Mouse (Mus musculus) E14TG2a.4 (cell line): ENCODE results near the gene Dhps.
"Not testable (repeated sequence)": the region's sequence is repeated elsewhere in the genome, so short reads cannot be mapped to it uniquely, and the experiment has no call there.

Experiments used
- H3K27me3 ChIP-seq: 2 replicates; pipeline ENCODE4 v1.6.1; 2014; ENCODE audit warnings: low read length, control low read depth; ENCODE audit not compliant: insufficient read depth
- H3K36me3 ChIP-seq: 2 replicates; pipeline ENCODE4 v1.6.1; 2014; ENCODE audit warnings: low read length, control low read depth; ENCODE audit not compliant: insufficient read depth
- H3K4me1 ChIP-seq: replicated peaks from 2 replicates; pipeline ENCODE4 v1.6.1; 2014; ENCODE audit warnings: low read depth, low read length, control low read depth
- H3K4me3 ChIP-seq: replicated peaks from 2 replicates; pipeline ENCODE4 v1.5.1; 2014; ENCODE audit warnings: mild to moderate bottlenecking, low read length
- H3K9me3 ChIP-seq: 2 replicates; pipeline ENCODE4 v1.6.1; 2014; ENCODE audit warnings: low read length, control low read depth
- CTCF ChIP-seq: conservative IDR thresholded peaks from 2 replicates; pipeline ENCODE4 v1.5.1; 2014; ENCODE audit warnings: low read length
- NANOG ChIP-seq: IDR thresholded peaks from 2 replicates; pipeline ENCODE4 v1.6.1; 2014; ENCODE audit warnings: borderline replicate concordance, low read length, mixed read lengths
- POU5F1 ChIP-seq: IDR thresholded peaks from 2 replicates; pipeline ENCODE4 v1.6.1; 2014; ENCODE audit warnings: low read length, borderline replicate concordance

Dhps gene

GRCm38 (mm10) chr8:85096196-85096595, 24.6 kb downstream of the Dhps start:
- no peaks in the 10 kb centered on the region for H3K27me3 ChIP-seq
- H3K4me1 ChIP-seq = peaks cover 25% of the 10 kb centered on the region
- TF ChIP-seq NANOG (no peak), CTCF (no peak), POU5F1 (no peak)
- no peaks in the 10 kb centered on the region for H3K9me3 ChIP-seq
- H3K36me3 ChIP-seq = peaks cover 66% of the 10 kb centered on the region
- H3K4me3 ChIP-seq = peak overlapping the region; percentile 35; the same call in 1 of the 2 replicates

- Histone ChIP-seq H3K4me1 (peaks cover 19% of the 10 kb centered on the region), H3K27me3 (no peaks in the 10 kb centered on the region), H3K4me3 (peak overlapping the region; percentile 35; the same call in 1 of the 2 replicates), H3K9me3 (0 out of 2 replicates have a peak, but pooled peaks cover 3% of the 10 kb centered on the region), H3K36me3 (peaks cover 64% of the 10 kb centered on the region)
- TF ChIP-seq NANOG (no peak), CTCF (no peak), POU5F1 (no peak)
These were observed 25.3 kb downstream of the Dhps start for GRCm38 (mm10) chr8:85096850-85097249.

- H3K27me3 ChIP-seq = no peaks in the 10 kb centered on the region
- peaks cover 33% of the 10 kb centered on the region for H3K36me3 ChIP-seq
- 0 out of 2 replicates have a peak, but pooled peaks cover 3% of the 10 kb centered on the region for H3K9me3 ChIP-seq
- H3K4me1 ChIP-seq = peaks cover 17% of the 10 kb centered on the region
- TF ChIP-seq POU5F1 (no peak), NANOG (no peak), CTCF (no peak)
- no peak overlapping the region for H3K4me3 ChIP-seq
These were observed 28.6 kb downstream of the Dhps start for GRCm38 (mm10) chr8:85100076-85100665.

- Histone ChIP-seq H3K27me3 (no peaks in the 10 kb centered on the region), H3K9me3 (peaks cover 30% of the 10 kb centered on the region), H3K4me3 (no peak overlapping the region), H3K4me1 (peaks cover 5% of the 10 kb centered on the region), H3K36me3 (peaks cover 21% of the 10 kb centered on the region)
- TF ChIP-seq POU5F1 = no peak
- TF ChIP-seq CTCF = no peak
- no peak for TF ChIP-seq NANOG
These were observed 41.7 kb downstream of the Dhps start for GRCm38 (mm10) chr8:85113241-85113640.

GRCm38 (mm10) chr8:85115501-85115900, 43.9 kb downstream of the Dhps start:
- peaks cover 8% of the 10 kb centered on the region for H3K36me3 ChIP-seq
- TF ChIP-seq NANOG (no peak), CTCF (no peak), POU5F1 (no peak)

GRCm38 (mm10) chr8:85116984-85117383, 45.4 kb downstream of the Dhps start:
- Histone ChIP-seq H3K4me1 (peaks cover 15% of the 10 kb centered on the region), H3K36me3 (no peaks in the 10 kb centered on the region)
- TF ChIP-seq POU5F1 (no peak), CTCF (no peak), NANOG (no peak)

More at GRCm38 (mm10) chr8:85115501-85115900, 43.9 kb downstream of the Dhps start:
- Histone ChIP-seq H3K4me3 (no peak overlapping the region), H3K9me3 (peaks cover 10% of the 10 kb centered on the region), H3K27me3 (no peaks in the 10 kb centered on the region), H3K4me1 (peaks cover 15% of the 10 kb centered on the region)

GRCm38 (mm10) chr8:85119052-85119981, 47.8 kb downstream of the Dhps start:
- Histone ChIP-seq H3K4me1 (peaks cover 15% of the 10 kb centered on the region), H3K9me3 (no peaks in the 10 kb centered on the region), H3K4me3 (peak overlapping the region; percentile 79), H3K27me3 (0 out of 2 replicates have a peak, but pooled peaks cover 4% of the 10 kb centered on the region), H3K36me3 (no peaks in the 10 kb centered on the region)
- TF ChIP-seq CTCF (no peak), POU5F1 (no peak), NANOG (no peak)

More at GRCm38 (mm10) chr8:85116984-85117383, 45.4 kb downstream of the Dhps start:
- Histone ChIP-seq H3K27me3 (no peaks in the 10 kb centered on the region), H3K4me3 (no peak overlapping the region), H3K9me3 (no peaks in the 10 kb centered on the region)

GRCm38 (mm10) chr8:85120251-85120650, 48.7 kb downstream of the Dhps start:
- not testable (repeated sequence) for H3K36me3 ChIP-seq, H3K4me3 ChIP-seq, H3K9me3 ChIP-seq, H3K27me3 ChIP-seq
- H3K4me1 ChIP-seq = peaks cover 15% of the 10 kb centered on the region
